Mouse (Mus musculus) kidney, postnatal 25 days (tissue): ENCODE measurements around the gene Apeh.
A peak's percentile ranks its signal among the peaks of the same experiment; 100 is the strongest.

Source experiments
- DNase-seq, 2 experiments: peaks; one replicate each; pipeline ENCODE4 v3.0.0; 2021; ENCODE audit warnings: mixed read lengths in 2 of 2

Apeh gene

GRCm38 (mm10) chr9:108073141-108073930, 21.1 kb downstream of the Apeh start:
- DNase-seq, result no peak

GRCm38 (mm10) chr9:108072481-108072924, 21.9 kb downstream of the Apeh start:
- no peak for DNase-seq

- no peak for DNase-seq
Measured at GRCm38 (mm10) chr9:108071801-108072200, 22.6 kb downstream of the Apeh start.

- DNase-seq, result no peak
Measured at GRCm38 (mm10) chr9:108069529-108069928, 24.9 kb downstream of the Apeh start.

- DNase-seq, result no peak
Measured at GRCm38 (mm10) chr9:108069007-108069406, 25.4 kb downstream of the Apeh start.

GRCm38 (mm10) chr9:108067900-108068299, 26.5 kb downstream of the Apeh start:
- peak; percentile 79 to 89 for DNase-seq

GRCm38 (mm10) chr9:108067199-108067598, 27.2 kb downstream of the Apeh start:
- no peak for DNase-seq

- DNase-seq, result peak; percentile 59 to 73
Measured at GRCm38 (mm10) chr9:108065491-108066011, 28.9 kb downstream of the Apeh start.

GRCm38 (mm10) chr9:108063361-108063760, 31.0 kb downstream of the Apeh start:
- peak in 1 of 2 experiments; percentile 52 for DNase-seq

- peak in 1 of 2 experiments; percentile 25 for DNase-seq
Measured at GRCm38 (mm10) chr9:108062142-108062541, 32.3 kb downstream of the Apeh start.

- DNase-seq, result peak in 1 of 2 experiments; percentile 31
Measured at GRCm38 (mm10) chr9:108058291-108058690, 36.1 kb downstream of the Apeh start.

GRCm38 (mm10) chr9:108057262-108057562, 37.2 kb downstream of the Apeh start:
- DNase-seq, result peak in 1 of 2 experiments; percentile 38

- DNase-seq, result peak in 1 of 2 experiments; percentile 36
Measured at GRCm38 (mm10) chr9:108056361-108057261, 37.8 kb downstream of the Apeh start.

GRCm38 (mm10) chr9:108055661-108056237, 38.7 kb downstream of the Apeh start:
- no peak for DNase-seq

GRCm38 (mm10) chr9:108055061-108055460, 39.3 kb downstream of the Apeh start:
- peak in 1 of 2 experiments; percentile 28 for DNase-seq

- peak in 1 of 2 experiments; percentile 35 for DNase-seq
Measured at GRCm38 (mm10) chr9:108054331-108055040, 39.9 kb downstream of the Apeh start.

GRCm38 (mm10) chr9:108053665-108054225, 40.7 kb downstream of the Apeh start:
- DNase-seq, result peak in 1 of 2 experiments; percentile 49

GRCm38 (mm10) chr9:108052885-108053664, 41.3 kb downstream of the Apeh start, which contains the start of gene Amigo3:
Gene Amigo3, plus strand, starts transcription at chr9:108053159.
- DNase-seq, result peak; percentile 96 to 99

GRCm38 (mm10) chr9:108052411-108052810, 42.0 kb downstream of the Apeh start:
- DNase-seq, result no peak

- DNase-seq, result peak in 1 of 2 experiments; percentile 34
Measured at GRCm38 (mm10) chr9:108051931-108052220, 42.5 kb downstream of the Apeh start.
